In the genomic region with DNA sequence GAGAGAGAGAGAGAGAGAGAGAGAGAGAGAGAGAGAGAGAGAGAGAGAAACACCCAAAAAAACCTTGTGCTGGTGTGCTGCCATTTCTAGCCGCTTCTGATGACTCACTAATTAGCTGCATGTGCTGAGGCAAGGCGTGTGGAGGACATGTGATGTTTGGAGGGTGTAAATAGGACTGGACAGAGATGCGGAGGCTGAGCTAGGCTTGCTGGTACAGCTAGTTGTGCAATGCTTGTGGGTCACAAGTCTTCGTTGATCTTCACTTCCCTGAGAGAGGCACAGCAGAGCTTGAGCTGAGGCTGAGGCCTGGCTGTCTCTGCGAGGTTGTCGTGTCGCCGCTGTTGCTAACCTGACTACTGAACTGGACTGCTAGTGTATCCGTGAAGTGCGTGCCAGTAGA, we compare ENCODE assay signal across 14 mouse cellular contexts. TPM values are rescaled to one million over a fixed set of nuclear protein-coding genes. Genes with fewer than 3 reads are reported as not detected.
DNase-seq lines count a peak whose midpoint lies in the region; TF ChIP-seq lines count a peak whose summit lies in the region.
"Had no signal": no experiment of that assay in that cellular context is flagged by ENCODE, and none has a peak within 500 bp of the region (broad histone marks: within the 10 kb centered on the region; RNA-seq: fewer than 3 reads in every experiment).

No protein-coding gene starts in this region.

- H3K27me3 ChIP-seq in midbrain, embryonic 10.5 days (ENCODE audit: low read depth, poor library complexity, severe bottlenecking): no peaks in the 10 kb centered on the region

- peaks cover 5% of the 10 kb centered on the region; the same call in 1 of the 2 replicates for H3K36me3 ChIP-seq in midbrain, embryonic 10.5 days

- no peaks in the 10 kb centered on the region for H3K9me3 ChIP-seq in midbrain, embryonic 10.5 days (replicated peaks)

- no peak overlapping the region for H3K4me3 ChIP-seq in layer of hippocampus, adult 2 months
- no peak overlapping the region for H3K4me3 ChIP-seq in bone marrow, adult 2 months (replicated peaks; ENCODE audit: control insufficient read depth, low read depth, low read length)
- H3K4me3 ChIP-seq in olfactory bulb, adult 2 months (ENCODE audit: insufficient read depth, low read depth, low read length): no peak overlapping the region
- H3K4me3 ChIP-seq in midbrain, embryonic 10.5 days: no peak overlapping the region

- peak in 1 of 2 experiments; percentile 49 for DNase-seq in layer of hippocampus, adult 2 months (ENCODE audit: low spot score in 2 of 2)
- DNase-seq in layer of hippocampus, postnatal 25 days (ENCODE audit: extremely low spot score in 1 of 2, low spot score in 1 of 2): no peak
- peak; percentile 69 for DNase-seq in layer of hippocampus, adult 9-11 months
- DNase-seq in kidney, adult 9 months: no peak
- DNase-seq in Muller cell, postnatal 12 days (ENCODE audit: inconsistent ontology term): no peak
- DNase-seq in midbrain, embryonic 10.5 days (ENCODE audit: low spot score): no peak
- DNase-seq: adrenal gland, adult 2 months; forebrain, postnatal 0 days; heart, postnatal 36 days; lung, embryonic 14.5 days had no signal

- peak overlapping the region; percentile 37; the same call in 1 of the 2 replicates for H3K27ac ChIP-seq in layer of hippocampus, adult 2 months
- peak overlapping the region; percentile 38; the same call in 1 of the 2 replicates for H3K27ac ChIP-seq in bone marrow, adult 2 months (ENCODE audit: control insufficient read depth, insufficient read depth, low read depth, low read length, poor library complexity)
- H3K27ac ChIP-seq in olfactory bulb, adult 2 months (ENCODE audit: insufficient read depth, low read depth, low read length): peak overlapping the region; percentile 41; the same call in 1 of the 2 replicates
- H3K27ac ChIP-seq in midbrain, embryonic 10.5 days (replicated peaks): no peak overlapping the region
- H3K27ac ChIP-seq: kidney, postnatal 0 days had no signal

- TF ChIP-seq POLR2A in bone marrow, adult 2 months (IDR thresholded peaks at IDR 0.05; ENCODE audit: borderline replicate concordance, control insufficient read depth, low read depth, low read length): no peak
- no peak for TF ChIP-seq POLR2A in olfactory bulb, adult 2 months (IDR thresholded peaks at IDR 0.05; ENCODE audit: insufficient read depth, low read depth, low read length)

- 72% methylated on average over 10 of the region's 10 CpGs for WGBS in bone marrow, adult 2 months
- WGBS in olfactory bulb, adult 2 months: 67% methylated on average over 10 of the region's 10 CpGs
- 90% methylated on average over 10 of the region's 10 CpGs for WGBS in midbrain, embryonic 10.5 days

- no peak for TF ChIP-seq CTCF in layer of hippocampus, adult 2 months (conservative IDR thresholded peaks at IDR 0.05)
- TF ChIP-seq CTCF in bone marrow, adult 2 months (IDR thresholded peaks at IDR 0.05; ENCODE audit: control insufficient read depth, insufficient read depth, low read length): no peak
- no peak for TF ChIP-seq CTCF in olfactory bulb, adult 2 months (IDR thresholded peaks at IDR 0.05; ENCODE audit: insufficient read depth, low read depth, low read length)

- H3K4me1 ChIP-seq in bone marrow, adult 2 months (ENCODE audit: control insufficient read depth, insufficient read depth, low read length): no peaks in the 10 kb centered on the region; the same call in 1 of the 2 replicates
- peaks cover 4% of the 10 kb centered on the region for H3K4me1 ChIP-seq in olfactory bulb, adult 2 months (ENCODE audit: control insufficient read depth, insufficient read depth, low read length)
- H3K4me1 ChIP-seq in midbrain, embryonic 10.5 days: no peaks in the 10 kb centered on the region

RNA-seq across cellular contexts. Expression of gene Tmem106a, which starts 5.6 kb away (rescaled TPM):
- total RNA-seq in layer of hippocampus, adult 2 months (2021): 1 to 10 TPM; 2.4 to 4.2 TPM
- 1 to 10 TPM in 1 of 2 experiments, under 1 TPM in 1; 0.63 to 1.1 TPM for total RNA-seq in layer of hippocampus, postnatal 25 days (2021)
- 6.7 and 14.1 TPM in 2 replicates for polyA plus RNA-seq in bone marrow, adult 2 months (2011; ENCODE audit: insufficient read depth, insufficient read length, low replicate concordance, missing spikeins)
- polyA plus RNA-seq in olfactory bulb, adult 2 months (2012; ENCODE audit: insufficient read depth, insufficient read length, low replicate concordance, missing spikeins): not detected in 2 replicates
- 2.0 and 3.9 TPM in 2 replicates for polyA plus RNA-seq in midbrain, embryonic 10.5 days (2016; fragmentation: Nextera tagmentation; extraction: Ambion mirVana)

RNA-seq across cellular contexts. Expression of gene Gm11634, which starts 11.4 kb away (rescaled TPM):
- not detected for total RNA-seq in layer of hippocampus, adult 2 months (2021)
- total RNA-seq in layer of hippocampus, postnatal 25 days (2021): not detected
- 3.5 TPM in 1 of 2 replicates, not detected in the other for polyA plus RNA-seq in bone marrow, adult 2 months (2011; ENCODE audit: insufficient read depth, insufficient read length, low replicate concordance, missing spikeins)
- polyA plus RNA-seq in olfactory bulb, adult 2 months (2012; ENCODE audit: insufficient read depth, insufficient read length, low replicate concordance, missing spikeins): not detected in 2 replicates
- 0.22 TPM in 1 of 2 replicates, not detected in the other for polyA plus RNA-seq in midbrain, embryonic 10.5 days (2016; fragmentation: Nextera tagmentation; extraction: Ambion mirVana)
- total RNA-seq: adrenal gland, adult 2 months; forebrain, postnatal 0 days; heart, postnatal 36 days had no signal
- polyA plus RNA-seq: adrenal gland, adult 2 months; forebrain, postnatal 0 days; lung, embryonic 14.5 days; urinary bladder, adult 2 months had no signal

RNA-seq across cellular contexts. Expression of gene Nbr1, which starts 35.7 kb away (rescaled TPM):
- total RNA-seq in layer of hippocampus, adult 2 months (2021): 100 to 1,000 TPM; 199 to 221 TPM
- total RNA-seq in layer of hippocampus, postnatal 25 days (2021): 100 to 1,000 TPM; 128 to 142 TPM
- 59.3 and 81.1 TPM in 2 replicates for polyA plus RNA-seq in bone marrow, adult 2 months (2011; ENCODE audit: insufficient read depth, insufficient read length, low replicate concordance, missing spikeins)
- polyA plus RNA-seq in olfactory bulb, adult 2 months (2012; ENCODE audit: insufficient read depth, insufficient read length, low replicate concordance, missing spikeins): not detected in 2 replicates
- 69.9 and 83.7 TPM in 2 replicates for polyA plus RNA-seq in midbrain, embryonic 10.5 days (2016; fragmentation: Nextera tagmentation; extraction: Ambion mirVana)

RNA-seq across cellular contexts. Expression of gene Brca1, which starts 35.9 kb away (rescaled TPM):
- 1 to 10 TPM; 1.3 TPM for total RNA-seq in layer of hippocampus, adult 2 months (2021)
- total RNA-seq in layer of hippocampus, postnatal 25 days (2021): 1 to 10 TPM in 1 of 2 experiments, under 1 TPM in 1; 0.94 to 1.1 TPM
- polyA plus RNA-seq in bone marrow, adult 2 months (2011; ENCODE audit: insufficient read depth, insufficient read length, low replicate concordance, missing spikeins): 10.2 and 16.7 TPM in 2 replicates
- polyA plus RNA-seq in olfactory bulb, adult 2 months (2012; ENCODE audit: insufficient read depth, insufficient read length, low replicate concordance, missing spikeins): not detected in 2 replicates
- polyA plus RNA-seq in midbrain, embryonic 10.5 days (2016; fragmentation: Nextera tagmentation; extraction: Ambion mirVana): 21.6 and 23.0 TPM in 2 replicates

RNA-seq across cellular contexts. Expression of gene Rdm1, which starts 39.3 kb away (rescaled TPM):
- total RNA-seq in layer of hippocampus, adult 2 months (2021): 1 to 10 TPM; 8.4 to 10.0 TPM
- total RNA-seq in layer of hippocampus, postnatal 25 days (2021): 1 to 10 TPM; 8.1 to 8.2 TPM
- 17.4 and 57.2 TPM in 2 replicates for polyA plus RNA-seq in bone marrow, adult 2 months (2011; ENCODE audit: insufficient read depth, insufficient read length, low replicate concordance, missing spikeins)
- not detected in 2 replicates for polyA plus RNA-seq in olfactory bulb, adult 2 months (2012; ENCODE audit: insufficient read depth, insufficient read length, low replicate concordance, missing spikeins)
- 35.2 and 39.2 TPM in 2 replicates for polyA plus RNA-seq in midbrain, embryonic 10.5 days (2016; fragmentation: Nextera tagmentation; extraction: Ambion mirVana)
